Mouse (Mus musculus): ENCODE measurements around the gene Zfp984. TPM values are rescaled to one million over a fixed set of nuclear protein-coding genes. Genes with fewer than 3 reads are reported as not detected.

Gene Zfp984
- total RNA-seq, 2 experiments from 2014 or later: 0.74 to 0.87 TPM

Other genes starting within 250 kb of the Zfp984 start
- gene Zfp979, start 167.3 kb downstream of the Zfp984 start, total RNA-seq (2021): under 1 TPM; 0.74 to 0.89 TPM
- gene Zfp534, start 107.2 kb downstream of the Zfp984 start, total RNA-seq (2021): not detected
- 1 to 10 TPM; 7.1 to 7.9 TPM for gene Zfp933, start 38.6 kb upstream of the Zfp984 start, total RNA-seq (2021)
- gene Miip, start 59.0 kb upstream of the Zfp984 start, total RNA-seq (2021): 1 to 10 TPM; 4.0 to 6.3 TPM
- gene Fv1, start 59.2 kb upstream of the Zfp984 start, total RNA-seq (2021): 1 to 10 TPM; 3.8 to 5.8 TPM
- 100 to 1,000 TPM; 406 to 426 TPM for gene Mfn2, start 94.9 kb upstream of the Zfp984 start, total RNA-seq (2021)
- 10 to 100 TPM; 21.8 to 25.6 TPM for gene Plod1, start 127.0 kb upstream of the Zfp984 start, total RNA-seq (2021)
- 10 to 100 TPM; 17.9 to 21.4 TPM for gene 2510039O18Rik, start 131.1 kb upstream of the Zfp984 start, total RNA-seq (2021)
- not detected for gene Nppb, start 176.0 kb upstream of the Zfp984 start, total RNA-seq (2021)
- not detected for gene Nppa, start 190.9 kb upstream of the Zfp984 start, total RNA-seq (2021)
- 1 to 10 TPM; 3.9 to 4.6 TPM for gene Clcn6, start 229.0 kb upstream of the Zfp984 start, total RNA-seq (2021)
- 1 to 10 TPM; 5.6 to 9.6 TPM for gene Mthfr, start 229.3 kb upstream of the Zfp984 start, total RNA-seq (2021)